Mouse (Mus musculus) forebrain, embryonic 15.5 days (tissue): Measurements from ENCODE around the gene Snrpa. TPM values are rescaled to one million over a fixed set of nuclear protein-coding genes. Genes with fewer than 3 reads are reported as not detected.
A peak's percentile ranks its signal among the peaks of the same experiment; 100 is the strongest.

Experiments
- ATAC-seq: fragments of 200-750 bp; cut with Nextera tagmentation; replicated peaks from 2 replicates; pipeline ENCODE4 v1.8.0; 2017; ENCODE audit warnings: mild to moderate bottlenecking, moderate TSS enrichment, moderate library complexity
- H3K27ac ChIP-seq: fragments of 300-500 bp; sonication (generic); replicated peaks from 2 replicates; pipeline ENCODE4 v1.5.1; 2015; ENCODE audit warnings: mild to moderate bottlenecking, inconsistent platforms
- H3K27me3 ChIP-seq: fragments of 300-500 bp; sonication (generic); 2 replicates; pipeline ENCODE4 v1.6.1; 2015; ENCODE audit warnings: inconsistent platforms
- H3K36me3 ChIP-seq: fragments of 300-500 bp; sonication (generic); 2 replicates; pipeline ENCODE4 v1.6.1; 2015; ENCODE audit warnings: mild to moderate bottlenecking, inconsistent platforms
- H3K4me1 ChIP-seq: fragments of 300-500 bp; sonication (generic); 2 replicates; pipeline ENCODE4 v1.6.1; 2015; ENCODE audit warnings: inconsistent platforms
- H3K4me2 ChIP-seq: fragments of 300-500 bp; sonication (generic); replicated peaks from 2 replicates; pipeline ENCODE4 v1.6.1; 2015; ENCODE audit warnings: mild to moderate bottlenecking, inconsistent platforms
- H3K4me3 ChIP-seq: fragments of 300-500 bp; sonication (generic); 2 replicates; pipeline ENCODE4 v1.5.1; 2015; ENCODE audit warnings: mild to moderate bottlenecking, inconsistent platforms
- H3K9ac ChIP-seq: fragments of 300-500 bp; sonication (generic); replicated peaks from 2 replicates; pipeline ENCODE4 v1.6.1; 2015; ENCODE audit warnings: mild to moderate bottlenecking, inconsistent platforms
- H3K9me3 ChIP-seq: fragments of 300-500 bp; sonication (generic); 2 replicates; pipeline ENCODE4 v1.6.1; 2016; ENCODE audit warnings: inconsistent platforms
- WGBS: fragments of 180-500 bp; shearing (Covaris S2); methylation state at CpG from one replicate; pipeline ENCODE4 v1.1.7; 2015; ENCODE audit warnings: mixed read lengths; 5-methylcytosine and 5-hydroxymethylcytosine counted together
- polyA plus RNA-seq: library from polyadenylated mRNA; unstranded; fragments of >200 nt; fragmentation: Nextera tagmentation; extraction: Ambion mirVana; gene quantifications from 2 replicates; pipeline ENCODE4 v1.2.1, GENCODE M21; 2015

The Snrpa gene
- polyA plus RNA-seq, 1 experiment from 2014 or later, result 228 TPM

GRCm38 (mm10) chr7:27164112-27164947, 31.7 kb downstream of the Snrpa start:
- no peak for ATAC-seq
- H3K27ac ChIP-seq, result no peak overlapping the region
- 83% methylated on average over 33 of the region's 33 CpGs for WGBS
- H3K4me3 ChIP-seq, result peak overlapping the region; percentile 90
- H3K9ac ChIP-seq, result peak overlapping the region; percentile 86
- no peaks in the 10 kb centered on the region for H3K9me3 ChIP-seq
- H3K27me3 ChIP-seq, result no peaks in the 10 kb centered on the region
- H3K4me1 ChIP-seq, result peaks cover 70% of the 10 kb centered on the region
- peak overlapping the region; percentile 85 for H3K4me2 ChIP-seq
- H3K36me3 ChIP-seq, result peaks cover 12% of the 10 kb centered on the region; the same call in 1 of the 2 replicates

GRCm38 (mm10) chr7:27163450-27163805, 32.6 kb downstream of the Snrpa start:
- Histone ChIP-seq H3K9me3 (no peaks in the 10 kb centered on the region), H3K36me3 (peaks cover 21% of the 10 kb centered on the region), H3K27me3 (no peaks in the 10 kb centered on the region), H3K9ac (peak overlapping the region; percentile 7), H3K4me1 (peaks cover 70% of the 10 kb centered on the region), H3K4me2 (peak overlapping the region; percentile 85), H3K27ac (no peak overlapping the region), H3K4me3 (0 out of 2 replicates have a peak overlapping the region, but pooled peaks have one; percentile 90)
- ATAC-seq, result no peak
- WGBS, result 86% methylated on average over 5 of the region's 5 CpGs

GRCm38 (mm10) chr7:27162780-27163449, 33.2 kb downstream of the Snrpa start:
- ATAC-seq, result no peak
- H3K36me3 ChIP-seq, result peaks cover 26% of the 10 kb centered on the region
- no peak overlapping the region for H3K4me3 ChIP-seq
- no peaks in the 10 kb centered on the region for H3K9me3 ChIP-seq
- no peaks in the 10 kb centered on the region for H3K27me3 ChIP-seq
- 93% methylated on average over 5 of the region's 5 CpGs for WGBS
- H3K27ac ChIP-seq, result no peak overlapping the region
- H3K4me1 ChIP-seq, result peaks cover 70% of the 10 kb centered on the region
- peak overlapping the region; percentile 7; the same call in 1 of the 2 replicates for H3K9ac ChIP-seq
- H3K4me2 ChIP-seq, result peak overlapping the region; percentile 85

GRCm38 (mm10) chr7:27161744-27162143, 34.3 kb downstream of the Snrpa start:
- no peak for ATAC-seq
- H3K4me3 ChIP-seq, result no peak overlapping the region
- H3K36me3 ChIP-seq, result peaks cover 34% of the 10 kb centered on the region
- H3K27me3 ChIP-seq, result no peaks in the 10 kb centered on the region
- no peak overlapping the region for H3K4me2 ChIP-seq
- no peaks in the 10 kb centered on the region for H3K9me3 ChIP-seq
- peaks cover 63% of the 10 kb centered on the region for H3K4me1 ChIP-seq
- H3K27ac ChIP-seq, result no peak overlapping the region
- WGBS, result 87% methylated on average over 4 of the region's 4 CpGs
- no peak overlapping the region for H3K9ac ChIP-seq

GRCm38 (mm10) chr7:27160921-27161320, 35.1 kb downstream of the Snrpa start:
- no peak overlapping the region; the same call in 1 of the 2 replicates for H3K9ac ChIP-seq
- peaks cover 34% of the 10 kb centered on the region for H3K36me3 ChIP-seq
- ATAC-seq, result no peak
- no peak overlapping the region for H3K27ac ChIP-seq
- H3K4me3 ChIP-seq, result no peak overlapping the region
- no peak overlapping the region for H3K4me2 ChIP-seq
- WGBS, result 88% methylated on average over 3 of the region's 3 CpGs
- no peaks in the 10 kb centered on the region for H3K9me3 ChIP-seq
- H3K27me3 ChIP-seq, result no peaks in the 10 kb centered on the region
- H3K4me1 ChIP-seq, result peaks cover 63% of the 10 kb centered on the region

- H3K9me3 ChIP-seq, result no peaks in the 10 kb centered on the region
- no peak overlapping the region for H3K9ac ChIP-seq
- H3K4me2 ChIP-seq, result 0 out of 2 replicates have a peak overlapping the region, but pooled peaks have one; percentile 1
- H3K36me3 ChIP-seq, result peaks cover 34% of the 10 kb centered on the region
- H3K27ac ChIP-seq, result no peak overlapping the region; the same call in 1 of the 2 replicates
- ATAC-seq, result peak; percentile 91
- no peak overlapping the region for H3K4me3 ChIP-seq
- H3K27me3 ChIP-seq, result no peaks in the 10 kb centered on the region
- WGBS, result 15% methylated on average over 8 of the region's 8 CpGs
- peaks cover 54% of the 10 kb centered on the region for H3K4me1 ChIP-seq
Measured at GRCm38 (mm10) chr7:27159882-27160281, 36.2 kb downstream of the Snrpa start.

GRCm38 (mm10) chr7:27159256-27159655, 36.8 kb downstream of the Snrpa start:
- Histone ChIP-seq H3K36me3 (peaks cover 31% of the 10 kb centered on the region), H3K4me2 (no peak overlapping the region), H3K27ac (no peak overlapping the region), H3K9ac (no peak overlapping the region), H3K4me3 (no peak overlapping the region), H3K9me3 (no peaks in the 10 kb centered on the region), H3K4me1 (peaks cover 48% of the 10 kb centered on the region), H3K27me3 (no peaks in the 10 kb centered on the region)
- 96% methylated on average over 6 of the region's 6 CpGs for WGBS
- ATAC-seq, result no peak

- no peak for ATAC-seq
- no peak overlapping the region for H3K4me2 ChIP-seq
- H3K36me3 ChIP-seq, result peaks cover 31% of the 10 kb centered on the region
- no peaks in the 10 kb centered on the region for H3K9me3 ChIP-seq
- H3K4me3 ChIP-seq, result no peak overlapping the region
- WGBS, result 93% methylated on average over 9 of the region's 9 CpGs
- H3K27me3 ChIP-seq, result no peaks in the 10 kb centered on the region
- H3K9ac ChIP-seq, result no peak overlapping the region
- H3K27ac ChIP-seq, result no peak overlapping the region
- peaks cover 37% of the 10 kb centered on the region for H3K4me1 ChIP-seq
Measured at GRCm38 (mm10) chr7:27158171-27158570, 37.9 kb downstream of the Snrpa start.

- no peak overlapping the region for H3K4me2 ChIP-seq
Measured at GRCm38 (mm10) chr7:27156005-27156404, 40.1 kb downstream of the Snrpa start.

GRCm38 (mm10) chr7:27153205-27153764, 42.8 kb downstream of the Snrpa start, which contains the start of gene Cyp2t4:
Gene Cyp2t4 (plus strand): TSS chr7:27153714.
- Histone ChIP-seq H3K27me3 (no peaks in the 10 kb centered on the region), H3K4me2 (no peak within 1 kb of the TSS), H3K36me3 (peaks cover 12% of the 10 kb centered on the region), H3K9me3 (no peaks in the 10 kb centered on the region), H3K27ac (no peak within 1 kb of the TSS), H3K4me3 (no peak within 1 kb of the TSS), H3K9ac (no peak within 1 kb of the TSS), H3K4me1 (no peaks in the 10 kb centered on the region)
- 56% methylated on average over 10 of the region's 10 CpGs for WGBS
- no peak for ATAC-seq

More at GRCm38 (mm10) chr7:27156005-27156404, 40.1 kb downstream of the Snrpa start:
- Histone ChIP-seq H3K27ac (no peak overlapping the region), H3K9me3 (no peaks in the 10 kb centered on the region), H3K4me3 (no peak overlapping the region), H3K36me3 (peaks cover 26% of the 10 kb centered on the region), H3K4me1 (peaks cover 16% of the 10 kb centered on the region), H3K9ac (no peak overlapping the region), H3K27me3 (no peaks in the 10 kb centered on the region)
- ATAC-seq, result no peak
- WGBS, result 81% methylated on average over 12 of the region's 13 CpGs
